Mouse (Mus musculus) lung, embryonic 14.5 days (tissue): Measurements from ENCODE around the gene Gm20870. TPM values are rescaled to one million over a fixed set of nuclear protein-coding genes. Genes with fewer than 3 reads are reported as not detected.
"Not testable (repeated sequence)": the region's sequence is repeated elsewhere in the genome, so short reads cannot be mapped to it uniquely, and the experiment has no call there.

ENCODE experiments used
- ATAC-seq: fragments of 200-750 bp; cut with Nextera tagmentation; 2 replicates; pipeline ENCODE4 v1.8.0; 2017; ENCODE audit warnings: mild to moderate bottlenecking, moderate TSS enrichment, moderate library complexity; ENCODE audit not compliant: insufficient read depth
- DNase-seq: peaks from one replicate; pipeline ENCODE4 v3.0.0-alpha.2; 2015
- H3K27ac ChIP-seq: fragments of 300-500 bp; sonication (generic); 2 replicates; pipeline ENCODE4 v1.5.1; 2014; ENCODE audit warnings: low read depth, mild to moderate bottlenecking, moderate library complexity
- H3K27me3 ChIP-seq: fragments of 300-500 bp; sonication (generic); 2 replicates; pipeline ENCODE4 v1.6.1; 2014; ENCODE audit warnings: low read length, control low read depth; ENCODE audit not compliant: insufficient read depth
- H3K36me3 ChIP-seq: fragments of 300-500 bp; sonication (generic); 2 replicates; pipeline ENCODE4 v1.6.1; 2014; ENCODE audit warnings: control low read depth; ENCODE audit not compliant: insufficient read depth
- H3K4me1 ChIP-seq: fragments of 300-500 bp; sonication (generic); 2 replicates; pipeline ENCODE4 v1.6.1; 2014; ENCODE audit warnings: antibody characterized with exemption, control low read depth; ENCODE audit not compliant: insufficient read depth
- H3K4me2 ChIP-seq: fragments of 300-500 bp; sonication (generic); 2 replicates; pipeline ENCODE4 v1.6.1; 2014; ENCODE audit warnings: mild to moderate bottlenecking
- H3K4me3 ChIP-seq: fragments of 300-500 bp; sonication (generic); 2 replicates; pipeline ENCODE4 v1.5.1; 2014; ENCODE audit warnings: low read depth, low read length
- H3K9ac ChIP-seq: fragments of 300-500 bp; sonication (generic); 2 replicates; pipeline ENCODE4 v1.6.1; 2014
- H3K9me3 ChIP-seq: fragments of 300-500 bp; sonication (generic); 2 replicates; pipeline ENCODE4 v1.6.1; 2016; ENCODE audit warnings: low read depth, low read length, control low read depth
- WGBS: fragments of 180-500 bp; shearing (Covaris S2); extraction: QIAGEN DNeasy Blood & Tissue Kit; methylation state at CpG from one replicate; pipeline ENCODE4 v1.1.7; 2014; 5-methylcytosine and 5-hydroxymethylcytosine counted together
- polyA plus RNA-seq: library from polyadenylated mRNA; unstranded; fragments of >200 nt; fragmentation: Nextera tagmentation; extraction: Ambion mirVana; gene quantifications from 2 replicates; pipeline ENCODE4 v1.2.1, GENCODE M21; 2014

Gm20870 gene
- polyA plus RNA-seq: not detected in 2 replicates

DNA sequence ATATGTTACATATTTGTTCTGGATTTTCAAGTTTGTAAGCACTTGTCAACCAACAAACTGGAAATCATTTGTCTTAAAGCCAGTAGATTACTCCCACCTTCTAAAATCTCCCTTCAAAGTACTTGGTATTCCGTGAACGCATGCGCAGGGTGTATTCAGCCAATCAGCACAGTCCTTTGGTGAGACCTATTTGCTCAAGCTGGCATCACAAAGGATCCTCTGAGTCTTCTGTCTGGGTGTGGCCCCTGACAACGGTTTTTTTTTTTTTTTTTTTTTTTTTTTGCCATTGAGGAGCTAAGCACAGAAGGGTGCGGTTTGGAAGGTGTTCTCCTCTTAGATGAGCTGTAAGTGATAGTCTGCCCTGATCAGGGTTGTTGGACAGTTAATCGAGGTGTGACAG, at the start of gene Gm20870:
Gene Gm20870 (plus strand): TSS at position 301 of the 400 bp plus-strand sequence.
- not testable (repeated sequence) for ATAC-seq, H3K27ac ChIP-seq, H3K4me1 ChIP-seq, H3K4me2 ChIP-seq, H3K9me3 ChIP-seq, H3K9ac ChIP-seq, H3K4me3 ChIP-seq, H3K27me3 ChIP-seq, H3K36me3 ChIP-seq, DNase-seq
- no CpG with 5 or more reads among the region's 6 CpGs for whole genome bisulfite sequencing

Other genes starting within 250 kb of the Gm20870 start
- not detected in 2 replicates for gene Gm20869, start 222.6 kb upstream of the Gm20870 start, polyA plus RNA-seq